Mouse (Mus musculus) MEL (cell line): ENCODE measurements around the gene Cdk16. TPM values are rescaled to one million over a fixed set of nuclear protein-coding genes. Genes with fewer than 3 reads are reported as not detected.

Experiments
- DNase-seq: peaks from one replicate; pipeline ENCODE4 v3.0.0; 2011; ENCODE audit warnings: low read depth, low spot score
- H3K27ac ChIP-seq: 2 replicates; pipeline ENCODE4 v1.5.1; 2012; ENCODE audit warnings: low read depth, mild to moderate bottlenecking, control low read depth, low read length, moderate library complexity; ENCODE audit not compliant: control insufficient read depth
- H3K27me3 ChIP-seq, 2 experiments: fragments of 150-350 bp in 1 of 2; sonication (generic) in 1 of 2; 2 replicates each; pipeline ENCODE4 v1.6.1; 2012; ENCODE audit warnings: low read length in 2 of 2, mild to moderate bottlenecking in 2 of 2, improper control_type of control experiment in 1 of 2, moderate library complexity in 1 of 2; ENCODE audit not compliant: insufficient read depth in 2 of 2, control insufficient read depth in 1 of 2
- H3K36me3 ChIP-seq, 2 experiments: 2 replicates each; pipeline ENCODE4 v1.6.1; 2012 to 2014; ENCODE audit warnings: low read length in 2 of 2, improper control_type of control experiment in 1 of 2, inconsistent platforms in 1 of 2, mild to moderate bottlenecking in 1 of 2; ENCODE audit not compliant: insufficient read depth in 2 of 2, control insufficient read depth in 1 of 2
- H3K4me1 ChIP-seq, 2 experiments: fragments of 150-350 bp in 1 of 2; sonication (generic) in 1 of 2; 2 replicates each; pipeline ENCODE4 v1.6.1; 2012; ENCODE audit warnings: low read length in 2 of 2, improper control_type of control experiment in 1 of 2, mild to moderate bottlenecking in 1 of 2; ENCODE audit not compliant: insufficient read depth in 2 of 2, control insufficient read depth in 1 of 2
- H3K4me3 ChIP-seq, 2 experiments: fragments of 150-350 bp in 1 of 2; sonication (generic) in 1 of 2; 2 replicates each; pipeline ENCODE4 v1.5.1; 2012; ENCODE audit warnings: low read depth in 2 of 2, low read length in 2 of 2, mild to moderate bottlenecking in 2 of 2, moderate library complexity in 2 of 2, control low read depth in 1 of 2, improper control_type of control experiment in 1 of 2; ENCODE audit not compliant: control insufficient read depth in 1 of 2, insufficient read depth in 1 of 2
- H3K79me2 ChIP-seq: 2 replicates; pipeline ENCODE4 v1.6.1; 2012; ENCODE audit warnings: mild to moderate bottlenecking, low read length, moderate library complexity; ENCODE audit not compliant: control insufficient read depth, poor library complexity, insufficient read depth
- H3K9ac ChIP-seq: 2 replicates; pipeline ENCODE4 v1.6.1; 2012; ENCODE audit warnings: low read depth, mild to moderate bottlenecking, control low read depth, low read length, moderate library complexity; ENCODE audit not compliant: control insufficient read depth, poor library complexity, severe bottlenecking
- H3K9me3 ChIP-seq: fragments of 150-350 bp; sonication (generic); replicated peaks from 2 replicates; pipeline ENCODE4 v1.6.1; 2012; ENCODE audit warnings: mild to moderate bottlenecking, low read length, improper control_type of control experiment, moderate library complexity; ENCODE audit not compliant: insufficient read depth
- BHLHE40 ChIP-seq: IDR thresholded peaks from 2 replicates; pipeline ENCODE4 v1.6.1; 2012; ENCODE audit warnings: low read depth, mild to moderate bottlenecking, inconsistent platforms, low read length, improper control_type of control experiment, borderline replicate concordance
- CHD2 ChIP-seq: IDR thresholded peaks from 2 replicates; pipeline ENCODE4 v1.6.1; 2011; ENCODE audit warnings: low read length, improper control_type of control experiment
- CTCF ChIP-seq, 3 experiments: IDR thresholded peaks in 2 of 3; conservative IDR thresholded peaks in 1 of 3; 2 replicates each; pipeline ENCODE4 v1.5.1; 2011 to 2012; ENCODE audit warnings: low read length in 3 of 3, low read depth in 2 of 3, mild to moderate bottlenecking in 2 of 3, improper control_type of control experiment in 1 of 3, inconsistent platforms in 1 of 3, mixed read lengths in 1 of 3, moderate library complexity in 1 of 3; ENCODE audit not compliant: control insufficient read depth in 1 of 3, insufficient read depth in 1 of 3, poor library complexity in 1 of 3, severe bottlenecking in 1 of 3
- E2F4 ChIP-seq: IDR thresholded peaks from 2 replicates; pipeline ENCODE4 v1.6.1; 2011; ENCODE audit warnings: low read depth, low read length, improper control_type of control experiment, borderline replicate concordance
- ELF1 ChIP-seq: IDR thresholded peaks from 2 replicates; pipeline ENCODE4 v1.6.1; 2014; ENCODE audit warnings: low read depth, mild to moderate bottlenecking, inconsistent platforms, low read length, improper control_type of control experiment, moderate library complexity
- EP300 ChIP-seq, 2 experiments: IDR thresholded peaks; 2 replicates each; pipeline ENCODE4 v1.6.1; 2011; ENCODE audit warnings: improper control_type of control experiment in 2 of 2, low read length in 2 of 2, low read depth in 1 of 2, mild to moderate bottlenecking in 1 of 2
- ETS1 ChIP-seq: IDR thresholded peaks from 2 replicates; pipeline ENCODE4 v1.6.1; 2012; ENCODE audit warnings: low read depth, mild to moderate bottlenecking, inconsistent platforms, low read length, improper control_type of control experiment, moderate library complexity
- GABPA ChIP-seq: IDR thresholded peaks from 2 replicates; pipeline ENCODE4 v1.6.1; 2012; ENCODE audit warnings: low read depth, mild to moderate bottlenecking, inconsistent platforms, low read length, improper control_type of control experiment, moderate library complexity
- GATA1 ChIP-seq: IDR thresholded peaks from 2 replicates; pipeline ENCODE4 v1.6.1; 2011; ENCODE audit warnings: low read depth, low read length, improper control_type of control experiment
- HCFC1 ChIP-seq: IDR thresholded peaks from 2 replicates; pipeline ENCODE4 v1.6.1; 2012; ENCODE audit warnings: low read depth, mild to moderate bottlenecking, inconsistent platforms, low read length, improper control_type of control experiment, moderate library complexity
- MAFK ChIP-seq: IDR thresholded peaks from 2 replicates; pipeline ENCODE4 v1.6.1; 2011; ENCODE audit warnings: low read depth, mild to moderate bottlenecking, low read length, improper control_type of control experiment, borderline replicate concordance
- MXI1 ChIP-seq: IDR thresholded peaks from 2 replicates; pipeline ENCODE4 v1.6.1; 2011; ENCODE audit warnings: mild to moderate bottlenecking, low read depth, low read length, improper control_type of control experiment
- NELFE ChIP-seq: IDR thresholded peaks from 2 replicates; pipeline ENCODE4 v1.6.1; 2011; ENCODE audit warnings: low read depth, low read length, improper control_type of control experiment
- RCOR1 ChIP-seq: IDR thresholded peaks from 2 replicates; pipeline ENCODE4 v1.6.1; 2012; ENCODE audit warnings: low read depth, mild to moderate bottlenecking, inconsistent platforms, low read length, improper control_type of control experiment
- SMC3 ChIP-seq: IDR thresholded peaks from 2 replicates; pipeline ENCODE4 v1.6.1; 2011; ENCODE audit warnings: low read depth, low read length, improper control_type of control experiment
- TAL1 ChIP-seq: IDR thresholded peaks from 2 replicates; pipeline ENCODE4 v1.6.1; 2012; ENCODE audit warnings: mild to moderate bottlenecking, inconsistent platforms, low read length, moderate library complexity, mixed read lengths
- UBTF ChIP-seq: IDR thresholded peaks from 2 replicates; pipeline ENCODE4 v1.6.1; 2012; ENCODE audit warnings: low read depth, mild to moderate bottlenecking, inconsistent platforms, low read length, improper control_type of control experiment, moderate library complexity, borderline replicate concordance; ENCODE audit not compliant: insufficient read depth
- USF2 ChIP-seq, 2 experiments: IDR thresholded peaks; 2 replicates each; pipeline ENCODE4 v1.6.1; 2011 to 2012; ENCODE audit warnings: improper control_type of control experiment in 2 of 2, low read length in 2 of 2, borderline replicate concordance in 1 of 2, inconsistent platforms in 1 of 2, low read depth in 1 of 2, mild to moderate bottlenecking in 1 of 2; ENCODE audit not compliant: insufficient read depth in 1 of 2
- ZMIZ1 ChIP-seq: IDR thresholded peaks from 2 replicates; pipeline ENCODE4 v1.6.1; 2012; ENCODE audit warnings: low read depth, mild to moderate bottlenecking, inconsistent platforms, low read length, improper control_type of control experiment, moderate library complexity
- polyA plus RNA-seq, 2 experiments: library from polyadenylated mRNA; stranded (reverse) in 1 of 2; unstranded in 1 of 2; fragments of >175 nt in 1 of 2; fragments of >200 nt in 1 of 2; gene quantifications; 2 replicates each; pipeline versions ENCODE4 v1.2.1 to v1.2.4; 2012; ENCODE audit warnings: low replicate concordance in 2 of 2, low read depth in 1 of 2; ENCODE audit not compliant: insufficient read length in 2 of 2, insufficient read depth in 1 of 2, missing spikeins in 1 of 2
- total RNA-seq: library from RNA; depleted of rRNA; stranded (reverse); fragments of 300-350 nt; gene quantifications from 2 replicates; pipeline ENCODE4 v1.2.3, GENCODE M21; 2012

Gene Cdk16
- total and polyA plus RNA-seq, 3 experiments, result 36.6 to 136 TPM; not detected in 1

- Histone ChIP-seq H3K79me2 (no peaks in the 10 kb centered on the region), H3K9ac (no peak overlapping the region), H3K4me1 (no peaks in the 10 kb centered on the region), H3K36me3 (peaks cover 0 to 27% of the 10 kb centered on the region in 2 experiments; a peak in 2 of 4 replicates), H3K9me3 (no peaks in the 10 kb centered on the region), H3K27me3 (no peaks in the 10 kb centered on the region), H3K27ac (no peak overlapping the region), H3K4me3 (no peak overlapping the region)
- TF ChIP-seq ZMIZ1 (no peak), TAL1 (no peak), ETS1 (no peak), UBTF (no peak), BHLHE40 (no peak), RCOR1 (no peak), MXI1 (no peak), ELF1 (no peak), GATA1 (no peak), SMC3 (no peak), E2F4 (no peak), NELFE (no peak), HCFC1 (no peak), USF2 (IDR thresholded peaks at IDR 0.05; ENCODE audit: borderline replicate concordance in 1 of 2, insufficient read depth in 1 of 2, low read depth in 1 of 2, low read length in 2 of 2) (no peak), EP300 (IDR thresholded peaks at IDR 0.05; ENCODE audit: low read depth in 1 of 2, low read length in 2 of 2) (no peak), CTCF (IDR thresholded peaks at IDR 0.05 in 2 of 3, conservative IDR thresholded peaks at IDR 0.05 in 1 of 3; ENCODE audit: control insufficient read depth in 1 of 3, insufficient read depth in 1 of 3, low read depth in 2 of 3, low read length in 3 of 3, poor library complexity in 1 of 3, severe bottlenecking in 1 of 3) (no peak), GABPA (no peak), CHD2 (no peak)
- no peak for DNase-seq
Observed at GRCm38 (mm10) chrX:20644780-20645179, 43.0 kb upstream of the Cdk16 start.

DNA sequence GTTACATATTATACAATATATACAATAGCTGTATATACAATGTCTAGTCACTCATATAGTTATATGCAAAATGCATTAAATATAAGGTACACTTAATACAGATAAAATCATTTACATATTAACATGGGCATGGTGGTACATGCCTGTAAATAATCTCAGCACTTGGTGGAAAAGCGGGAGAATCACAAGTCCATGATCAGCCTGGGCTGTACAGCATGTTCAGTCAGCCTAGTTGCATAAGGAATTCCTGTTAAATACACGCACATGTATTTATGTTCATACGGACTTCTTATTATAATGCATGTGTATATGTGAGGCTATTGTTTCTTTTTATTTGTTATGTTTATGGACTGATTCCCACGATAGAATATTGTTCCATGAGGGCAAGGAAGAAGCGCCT lies 30.2 kb upstream of the Cdk16 start:
- peak overlapping the region; percentile 60 to 75 for H3K4me3 ChIP-seq
- no peaks in the 10 kb centered on the region for H3K9me3 ChIP-seq
- peaks cover 0 to 20% of the 10 kb centered on the region in 2 experiments; a peak in 2 of 4 replicates for H3K36me3 ChIP-seq
- peak; percentile 73 for DNase-seq
- peak overlapping the region; percentile 87 for H3K9ac ChIP-seq
- H3K27ac ChIP-seq, result peak overlapping the region; percentile 87
- H3K27me3 ChIP-seq, result no peaks in the 10 kb centered on the region
- TF ChIP-seq MAFK, result no peak
- no peak for TF ChIP-seq BHLHE40
- peak; percentile 89 for TF ChIP-seq ZMIZ1
- no peak for TF ChIP-seq USF2 (IDR thresholded peaks at IDR 0.05; ENCODE audit: borderline replicate concordance in 1 of 2, insufficient read depth in 1 of 2, low read depth in 1 of 2, low read length in 2 of 2)
- H3K4me1 ChIP-seq, result peaks cover 3 to 11% of the 10 kb centered on the region in 2 experiments; a peak in 2 of 4 replicates
- H3K79me2 ChIP-seq, result peaks cover 7% of the 10 kb centered on the region; the same call in 1 of the 2 replicates
